Mouse (Mus musculus): ENCODE results near the gene Samt1.
"Not testable (repeated sequence)": the region's sequence is repeated elsewhere in the genome, so short reads cannot be mapped to it uniquely, and the experiment has no call there.

Samt1 gene

DNA sequence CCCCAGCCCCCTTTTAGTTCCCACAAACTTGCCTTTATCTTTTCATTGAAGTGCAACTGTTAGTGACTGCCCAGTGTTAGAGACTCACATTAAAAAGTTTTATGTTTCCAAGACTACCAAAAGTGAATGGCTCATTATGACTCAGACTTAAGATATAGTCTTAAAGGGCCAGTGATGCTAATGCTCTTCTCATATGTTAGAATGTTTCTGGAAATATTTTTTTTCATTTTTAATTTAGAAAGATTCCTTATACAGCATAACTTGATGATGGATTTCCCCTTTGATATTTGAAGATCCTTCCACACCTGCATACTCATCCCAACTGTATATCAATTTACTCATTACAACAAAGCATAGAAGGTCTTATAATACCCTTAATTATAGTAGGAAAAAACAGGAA, at the start of gene Samt1:
Gene Samt1 (minus strand): TSS at position 101 of the 400 bp plus-strand sequence.
- H3K27me3 ChIP-seq (ENCODE audit: insufficient read depth, low read length); H3K36me3 ChIP-seq (ENCODE audit: insufficient read depth, low read length); H3K4me1 ChIP-seq (replicated peaks; ENCODE audit: low read depth, low read length): not testable (repeated sequence)

DNA sequence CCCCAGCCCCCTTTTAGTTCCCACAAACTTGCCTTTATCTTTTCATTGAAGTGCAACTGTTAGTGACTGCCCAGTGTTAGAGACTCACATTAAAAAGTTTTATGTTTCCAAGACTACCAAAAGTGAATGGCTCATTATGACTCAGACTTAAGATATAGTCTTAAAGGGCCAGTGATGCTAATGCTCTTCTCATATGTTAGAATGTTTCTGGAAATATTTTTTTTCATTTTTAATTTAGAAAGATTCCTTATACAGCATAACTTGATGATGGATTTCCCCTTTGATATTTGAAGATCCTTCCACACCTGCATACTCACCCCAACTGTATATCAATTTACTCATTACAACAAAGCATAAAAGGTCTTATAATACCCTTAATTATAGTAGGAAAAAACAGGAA, 42.5 kb upstream of the Samt1 start, which contains the start of gene Gm10057:
Gene Gm10057 (minus strand): TSS at position 101 of the 400 bp plus-strand sequence.
- not testable (repeated sequence) for H3K27me3 ChIP-seq (ENCODE audit: insufficient read depth, low read length); H3K4me3 ChIP-seq (replicated peaks; ENCODE audit: low read length); H3K36me3 ChIP-seq (ENCODE audit: insufficient read depth, low read length); H3K9me3 ChIP-seq (ENCODE audit: low read length); H3K4me1 ChIP-seq (replicated peaks; ENCODE audit: low read depth, low read length)

More for the DNA sequence above, at the start of gene Samt1:
- not testable (repeated sequence) for H3K9me3 ChIP-seq (ENCODE audit: low read length); H3K4me3 ChIP-seq (replicated peaks; ENCODE audit: low read length)

DNA sequence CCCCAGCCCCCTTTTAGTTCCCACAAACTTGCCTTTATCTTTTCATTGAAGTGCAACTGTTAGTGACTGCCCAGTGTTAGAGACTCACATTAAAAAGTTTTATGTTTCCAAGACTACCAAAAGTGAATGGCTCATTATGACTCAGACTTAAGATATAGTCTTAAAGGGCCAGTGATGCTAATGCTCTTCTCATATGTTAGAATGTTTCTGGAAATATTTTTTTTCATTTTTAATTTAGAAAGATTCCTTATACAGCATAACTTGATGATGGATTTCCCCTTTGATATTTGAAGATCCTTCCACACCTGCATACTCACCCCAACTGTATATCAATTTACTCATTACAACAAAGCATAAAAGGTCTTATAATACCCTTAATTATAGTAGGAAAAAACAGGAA, 21.3 kb upstream of the Samt1 start, which contains the start of gene 4921511M17Rik:
Gene 4921511M17Rik (minus strand): TSS at position 101 of the 400 bp plus-strand sequence.
- H3K27me3 ChIP-seq (ENCODE audit: insufficient read depth, low read length); H3K4me3 ChIP-seq (replicated peaks; ENCODE audit: low read length); H3K9me3 ChIP-seq (ENCODE audit: low read length); H3K36me3 ChIP-seq (ENCODE audit: insufficient read depth, low read length); H3K4me1 ChIP-seq (replicated peaks; ENCODE audit: low read depth, low read length): not testable (repeated sequence)

DNA sequence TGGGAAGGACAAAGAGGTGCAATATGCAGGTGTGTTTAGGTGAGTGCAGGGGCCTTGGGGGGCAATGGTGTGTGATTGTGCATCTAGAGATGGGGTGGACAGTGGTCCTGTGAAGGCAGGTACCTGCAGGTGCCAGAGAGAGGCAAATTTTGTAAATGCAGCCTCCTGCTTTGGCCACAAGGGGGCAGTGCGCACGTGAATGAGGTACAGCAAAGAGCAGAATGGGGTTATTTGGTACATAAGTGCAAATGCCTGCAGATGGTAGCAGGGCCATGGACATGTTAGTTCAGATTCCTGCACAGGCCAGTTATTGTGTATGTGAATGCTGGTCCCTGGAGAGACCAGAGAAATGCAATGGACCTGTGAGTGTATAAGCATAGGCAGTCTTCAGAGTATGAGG, 35.5 kb downstream of the Samt1 start:
- H3K4me1 ChIP-seq (replicated peaks; ENCODE audit: low read depth, low read length); H3K27me3 ChIP-seq (ENCODE audit: insufficient read depth, low read length); H3K36me3 ChIP-seq (ENCODE audit: insufficient read depth, low read length); H3K9me3 ChIP-seq (ENCODE audit: low read length); H3K4me3 ChIP-seq (replicated peaks; ENCODE audit: low read length): not testable (repeated sequence)

DNA sequence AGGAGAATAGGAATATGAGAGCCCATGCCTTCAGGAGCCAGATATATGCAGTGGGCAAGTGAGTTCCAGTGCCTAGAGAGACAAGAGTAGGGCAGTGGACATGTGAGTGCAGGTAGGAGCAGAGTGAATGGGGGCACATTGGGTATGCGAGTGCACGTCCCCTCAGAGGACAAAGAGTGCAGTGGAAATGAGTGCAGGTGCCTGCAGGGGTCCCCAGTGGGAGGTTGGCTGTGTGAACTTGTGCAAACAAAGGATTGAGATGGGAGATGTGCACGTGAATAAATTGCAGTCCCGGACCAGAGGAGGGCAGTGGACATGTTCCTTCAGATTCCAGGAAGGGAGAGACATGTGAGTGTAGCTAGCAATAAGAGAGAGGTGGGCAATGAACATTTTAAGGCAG, 36.0 kb downstream of the Samt1 start:
- H3K4me3 ChIP-seq (replicated peaks; ENCODE audit: low read length); H3K9me3 ChIP-seq (ENCODE audit: low read length): not testable (repeated sequence)

DNA sequence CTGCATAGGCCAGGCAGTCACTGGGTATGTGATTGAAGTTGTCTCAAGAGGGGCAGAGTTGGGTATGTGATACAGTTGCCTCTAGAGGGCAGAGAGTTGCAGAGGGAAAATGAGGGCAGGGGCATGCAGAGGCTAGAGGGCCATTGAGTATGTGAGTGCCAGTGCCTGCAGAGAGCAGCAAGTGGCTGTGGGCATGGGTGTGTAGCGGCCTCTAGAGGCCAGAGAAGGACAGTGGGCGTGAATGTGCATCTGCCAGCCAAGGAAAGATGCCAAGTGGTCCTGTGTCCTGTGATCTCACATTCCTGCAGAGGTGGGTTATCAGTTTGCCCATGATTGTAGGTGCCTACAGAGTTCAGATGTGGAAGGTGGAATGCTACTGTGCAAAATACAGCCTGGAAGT, 38.0 kb downstream of the Samt1 start:
- Histone ChIP-seq H3K4me1 (replicated peaks; ENCODE audit: low read depth, low read length) (no peaks in the 10 kb centered on the region), H3K4me3 (replicated peaks; ENCODE audit: low read length) (no peak overlapping the region), H3K27me3 (ENCODE audit: insufficient read depth, low read length) (no peaks in the 10 kb centered on the region), H3K9me3 (ENCODE audit: low read length) (no peaks in the 10 kb centered on the region), H3K36me3 (ENCODE audit: insufficient read depth, low read length) (no peaks in the 10 kb centered on the region)
- no peak for TF ChIP-seq NANOG (IDR thresholded peaks at IDR 0.05; ENCODE audit: borderline replicate concordance, low read length)
- TF ChIP-seq POU5F1 (IDR thresholded peaks at IDR 0.05; ENCODE audit: borderline replicate concordance, low read length) = no peak
- 0 out of 2 replicates have a peak, but pooled peaks have one; percentile 3 for TF ChIP-seq CTCF (conservative IDR thresholded peaks at IDR 0.05; ENCODE audit: low read length)

More for the DNA sequence above, 36.0 kb downstream of the Samt1 start:
- not testable (repeated sequence) for H3K4me1 ChIP-seq (replicated peaks; ENCODE audit: low read depth, low read length); H3K36me3 ChIP-seq (ENCODE audit: insufficient read depth, low read length); H3K27me3 ChIP-seq (ENCODE audit: insufficient read depth, low read length)

DNA sequence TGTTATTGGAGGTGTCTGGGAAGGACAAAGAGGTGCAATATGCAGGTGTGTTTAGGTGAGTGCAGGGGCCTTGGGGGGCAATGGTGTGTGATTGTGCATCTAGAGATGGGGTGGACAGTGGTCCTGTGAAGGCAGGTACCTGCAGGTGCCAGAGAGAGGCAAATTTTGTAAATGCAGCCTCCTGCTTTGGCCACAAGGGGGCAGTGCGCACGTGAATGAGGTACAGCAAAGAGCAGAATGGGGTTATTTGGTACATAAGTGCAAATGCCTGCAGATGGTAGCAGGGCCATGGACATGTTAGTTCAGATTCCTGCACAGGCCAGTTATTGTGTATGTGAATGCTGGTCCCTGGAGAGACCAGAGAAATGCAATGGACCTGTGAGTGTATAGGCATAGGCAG, 59.6 kb downstream of the Samt1 start:
- H3K4me3 ChIP-seq (replicated peaks; ENCODE audit: low read length); H3K4me1 ChIP-seq (replicated peaks; ENCODE audit: low read depth, low read length); H3K36me3 ChIP-seq (ENCODE audit: insufficient read depth, low read length); H3K9me3 ChIP-seq (ENCODE audit: low read length); H3K27me3 ChIP-seq (ENCODE audit: insufficient read depth, low read length): not testable (repeated sequence)
